14 mouse cellular contexts compared by ENCODE assay signal in the genomic region with DNA sequence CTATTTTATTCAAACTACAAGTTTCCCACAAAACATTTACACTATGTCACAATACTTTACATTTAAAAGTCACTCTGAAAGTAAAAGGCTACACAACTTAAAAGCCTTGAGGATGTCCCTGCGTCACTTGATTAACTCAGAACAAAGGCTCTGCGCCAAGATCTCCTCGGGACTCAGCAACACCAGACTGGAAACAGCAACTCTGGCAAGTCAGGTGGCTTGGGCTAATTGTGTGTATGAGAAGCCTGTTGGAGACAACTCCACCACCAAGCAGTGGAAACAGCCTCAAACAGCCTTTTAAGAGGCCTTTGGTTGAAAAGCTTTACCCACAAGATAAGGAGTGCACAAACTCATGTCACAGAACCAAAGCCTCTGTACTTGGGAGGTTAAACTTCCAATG. TPM values are rescaled to one million over a fixed set of nuclear protein-coding genes. Genes with fewer than 3 reads are reported as not detected.
DNase-seq lines count a peak whose midpoint lies in the region; ATAC-seq lines count a peak whose summit lies in the region.
"Had no signal": no experiment of that assay in that cellular context is flagged by ENCODE, and none has a peak within 500 bp of the region (broad histone marks: within the 10 kb centered on the region; RNA-seq: fewer than 3 reads in every experiment).

No protein-coding gene starts in this region.

- no peaks in the 10 kb centered on the region for H3K4me1 ChIP-seq in liver, embryonic 11.5 days (replicated peaks; ENCODE audit: control insufficient read depth, insufficient read depth, low read length)
- H3K4me1 ChIP-seq: limb, embryonic 12.5 days had no signal

- peak; percentile 39 to 52 for DNase-seq in cerebellum, postnatal 10 days
- no peak for DNase-seq in cerebellum, adult 9-10 months
- peak; percentile 29 for DNase-seq in kidney, postnatal 14 days
- DNase-seq in kidney, postnatal 4 days, result no peak
- DNase-seq in adrenal gland, postnatal 25 days, result peak; percentile 48
- peak; percentile 47 for DNase-seq in lung, postnatal 10 days
- DNase-seq in frontal cortex, postnatal 10 days (ENCODE audit: low spot score in 2 of 2), result no peak
- DNase-seq in liver, embryonic 11.5 days (ENCODE audit: low spot score), result no peak
- DNase-seq: gastrocnemius, postnatal 36 days; kidney, adult 11 months; liver, postnatal 0 days had no signal

- H3K4me3 ChIP-seq in liver, embryonic 11.5 days (ENCODE audit: low read depth, low read length), result no peak overlapping the region
- H3K4me3 ChIP-seq: forebrain, embryonic 15.5 days; limb, embryonic 12.5 days; myocyte had no signal

- no peak overlapping the region for H3K4me2 ChIP-seq in liver, embryonic 11.5 days
- H3K4me2 ChIP-seq: forebrain, embryonic 15.5 days; limb, embryonic 12.5 days had no signal

- 94% methylated on average over 3 of the region's 3 CpGs for WGBS in liver, embryonic 11.5 days

- no peak overlapping the region for H3K27ac ChIP-seq in liver, embryonic 11.5 days (ENCODE audit: low read depth, low read length)
- H3K27ac ChIP-seq: forebrain, embryonic 15.5 days; limb, embryonic 12.5 days had no signal

- H3K27me3 ChIP-seq in liver, embryonic 11.5 days (replicated peaks; ENCODE audit: control insufficient read depth, insufficient read depth, low read length), result no peaks in the 10 kb centered on the region
- H3K27me3 ChIP-seq: forebrain, embryonic 15.5 days; limb, embryonic 12.5 days had no signal

- no peaks in the 10 kb centered on the region for H3K9me3 ChIP-seq in liver, embryonic 11.5 days (ENCODE audit: control insufficient read depth, low read length)
- H3K9me3 ChIP-seq: forebrain, embryonic 15.5 days; limb, embryonic 12.5 days had no signal

- no peak for ATAC-seq in liver, embryonic 11.5 days (replicated peaks; ENCODE audit: low FRiP score)
- ATAC-seq: forebrain, embryonic 15.5 days; liver, postnatal 0 days had no signal

- H3K9ac ChIP-seq in liver, embryonic 11.5 days (ENCODE audit: low read depth, low read length), result no peak overlapping the region
- H3K9ac ChIP-seq: forebrain, embryonic 15.5 days; limb, embryonic 12.5 days; liver, postnatal 0 days had no signal

- peaks cover 45% of the 10 kb centered on the region for H3K36me3 ChIP-seq in liver, embryonic 11.5 days (ENCODE audit: control insufficient read depth, insufficient read depth, low read length)

RNA-seq across cellular contexts. Expression of a gene that starts 31.5 kb away (rescaled TPM):
- total RNA-seq in adrenal gland, postnatal 25 days (2021), result 51.6 and 68.7 TPM in 2 replicates
- 13.4 and 15.9 TPM in 2 replicates for polyA plus RNA-seq in liver, embryonic 11.5 days (2014; fragmentation: Nextera tagmentation; extraction: Ambion mirVana)

RNA-seq across cellular contexts. Expression of a gene that starts 49.0 kb away (rescaled TPM):
- 11.6 and 14.5 TPM in 2 replicates for total RNA-seq in adrenal gland, postnatal 25 days (2021)
- 26.4 and 31.9 TPM in 2 replicates for polyA plus RNA-seq in liver, embryonic 11.5 days (2014; fragmentation: Nextera tagmentation; extraction: Ambion mirVana)

Comparison
In these comparisons a context has a peak if more than half of its experiments do, and no peak if none do; other contexts are left out.
1. DNase-seq: peak in cerebellum, postnatal 10 days (2 of 2), kidney, postnatal 14 days (single experiment), adrenal gland, postnatal 25 days (single experiment) and lung, postnatal 10 days (single experiment); none in cerebellum, adult 9-10 months (single experiment), kidney, postnatal 4 days (0 of 2), frontal cortex, postnatal 10 days (0 of 2) and liver, embryonic 11.5 days (single experiment).